Mouse (Mus musculus): ENCODE measurements around the gene Dnm2.

DNA sequence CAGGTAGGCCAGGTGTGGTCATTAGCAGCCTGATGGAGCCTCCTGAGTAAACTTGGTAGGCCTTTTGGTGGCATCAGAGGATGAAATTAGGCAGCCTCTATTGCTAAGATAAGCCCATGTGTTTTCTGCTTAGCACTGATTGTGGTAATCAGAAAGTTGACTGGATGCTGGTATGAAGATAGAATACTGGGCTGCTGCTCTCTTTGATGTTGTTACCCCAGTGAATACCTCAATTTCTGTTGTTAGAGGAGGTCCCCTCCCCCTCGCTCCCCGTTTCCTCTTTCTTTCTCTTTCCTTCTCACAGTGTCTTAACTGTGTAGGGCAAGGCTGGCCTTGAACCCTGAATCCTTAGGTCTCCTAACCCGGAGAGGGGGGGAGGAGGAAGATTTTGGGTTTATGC lies 45.5 kb upstream of the Dnm2 start:
- TF ChIP-seq POLR2A (IDR thresholded peaks at IDR 0.05; ENCODE audit: extremely low read depth, insufficient read depth, low read length) (no peak), CTCF (IDR thresholded peaks at IDR 0.05; ENCODE audit: low read depth, low read length) (no peak)

Data from liver, adult 2 months (tissue).